ENCODE assay signal across 11 mouse cellular contexts in the genomic region with DNA sequence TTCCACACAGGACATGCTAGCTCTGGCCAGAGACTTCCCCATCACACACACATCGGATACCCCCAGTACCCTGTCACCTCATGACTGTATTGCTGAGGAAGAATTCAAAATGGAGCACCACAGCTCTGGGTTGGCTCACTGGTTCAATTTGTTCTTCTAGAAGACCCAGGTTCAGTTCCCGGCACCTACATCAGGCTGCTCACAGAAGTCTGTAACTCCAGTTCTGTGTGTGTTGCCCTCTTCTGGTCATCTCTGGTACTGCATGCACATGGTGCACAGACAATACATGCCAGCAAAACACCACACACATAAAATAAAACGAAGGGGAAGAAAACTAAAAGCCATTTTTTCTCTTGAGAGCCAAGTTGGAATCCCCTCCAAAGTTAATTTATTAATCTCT. TPM values are rescaled to one million over a fixed set of nuclear protein-coding genes. Genes with fewer than 3 reads are reported as not detected.
DNase-seq lines count a peak whose midpoint lies in the region; ATAC-seq and TF ChIP-seq lines count a peak whose summit lies in the region.
"Had no signal": no experiment of that assay in that cellular context is flagged by ENCODE, and none has a peak within 500 bp of the region (broad histone marks: within the 10 kb centered on the region; RNA-seq: fewer than 3 reads in every experiment).

No protein-coding gene starts in this region.

- intact Hi-C loops in heart, adult 2 months (cut with DNase I): no loop called here
- intact Hi-C loops in heart, postnatal 25 days (cut with DNase I): no loop called here

- no peak overlapping the region for H3K4me3 ChIP-seq in heart, adult 2 months
- no peak overlapping the region for H3K4me3 ChIP-seq in stomach, postnatal 0 days (ENCODE audit: low read depth, low read length)

- H3K27ac ChIP-seq in heart, adult 2 months: no peak overlapping the region
- no peak overlapping the region for H3K27ac ChIP-seq in stomach, postnatal 0 days (replicated peaks)

- no peak for TF ChIP-seq POLR2A in heart, adult 2 months (IDR thresholded peaks at IDR 0.05; ENCODE audit: insufficient read depth, low read depth, low read length)

- H3K4me2 ChIP-seq in stomach, postnatal 0 days (replicated peaks; ENCODE audit: low read depth): no peak overlapping the region

- no peak for DNase-seq in heart, adult 2 months
- no peak for DNase-seq in heart, postnatal 25 days (ENCODE audit: low spot score)
- peak; percentile 44 for DNase-seq in retina, postnatal 1 day
- DNase-seq in retina, embryonic 14.5 days (ENCODE audit: low spot score): no peak
- DNase-seq in ZHBTc4 (ENCODE audit: low read depth, low spot score): peak; percentile 81
- DNase-seq in stomach, postnatal 0 days (ENCODE audit: low spot score): no peak
- no peak for DNase-seq in embryo, embryonic 9.5 days (ENCODE audit: extremely low spot score)
- DNase-seq in neural tube, embryonic 10.5 days (ENCODE audit: extremely low spot score, low spot score): no peak

- TF ChIP-seq CTCF in heart, adult 2 months (IDR thresholded peaks at IDR 0.05): peak; percentile 71
- peak; percentile 68 for TF ChIP-seq CTCF in stomach, postnatal 0 days (IDR thresholded peaks at IDR 0.05; ENCODE audit: low read depth)

- no peaks in the 10 kb centered on the region for H3K79me2 ChIP-seq in heart, adult 2 months (replicated peaks; ENCODE audit: control insufficient read depth, insufficient read depth, low read length)

- no peaks in the 10 kb centered on the region for H3K27me3 ChIP-seq in heart, adult 2 months (ENCODE audit: control insufficient read depth, insufficient read depth, low read length)
- H3K27me3 ChIP-seq in stomach, postnatal 0 days (ENCODE audit: control insufficient read depth, insufficient read depth, low read length): no peaks in the 10 kb centered on the region

- no peaks in the 10 kb centered on the region for H3K36me3 ChIP-seq in heart, adult 2 months (ENCODE audit: control insufficient read depth, insufficient read depth, low read length)
- no peaks in the 10 kb centered on the region; the same call in none of the 2 replicates for H3K36me3 ChIP-seq in stomach, postnatal 0 days (ENCODE audit: control insufficient read depth, insufficient read depth, low read length)

- no peak for ATAC-seq in stomach, postnatal 0 days (ENCODE audit: low FRiP score, low TSS enrichment)

- H3K9ac ChIP-seq in heart, adult 2 months (ENCODE audit: low read depth, low read length): no peak overlapping the region
- H3K9ac ChIP-seq in stomach, postnatal 0 days (ENCODE audit: low read length): no peak overlapping the region

- no peak for TF ChIP-seq EP300 in heart, adult 2 months (IDR thresholded peaks at IDR 0.05; ENCODE audit: insufficient read depth, low read depth, low read length)
- TF ChIP-seq EP300 in stomach, postnatal 0 days (optimal IDR thresholded peaks at IDR 0.05): no peak

- no peaks in the 10 kb centered on the region for H3K4me1 ChIP-seq in heart, adult 2 months (ENCODE audit: control insufficient read depth, insufficient read depth, low read length)
- H3K4me1 ChIP-seq in stomach, postnatal 0 days (replicated peaks; ENCODE audit: control insufficient read depth, insufficient read depth): no peaks in the 10 kb centered on the region

- WGBS in heart, adult 2 months: 84% methylated on average over 3 of the region's 3 CpGs
- 84% methylated on average over 3 of the region's 3 CpGs for WGBS in stomach, postnatal 0 days

- H3K9me3 ChIP-seq in stomach, postnatal 0 days (ENCODE audit: control insufficient read depth, low read length): no peaks in the 10 kb centered on the region

RNA-seq across cellular contexts. Expression of gene Plaur, which starts 6.8 kb away (rescaled TPM):
- 1 to 10 TPM; 3.3 to 3.6 TPM for total RNA-seq in heart, adult 2 months (2021)
- polyA plus RNA-seq in heart, adult 2 months (2012; rRNA removed): 4.2 and 5.0 TPM in 2 replicates
- total RNA-seq in heart, postnatal 25 days (2021): 1 to 10 TPM; 2.1 to 2.2 TPM
- 26.8 and 28.8 TPM in 2 replicates for polyA plus RNA-seq in stomach, postnatal 0 days (2015; fragmentation: Nextera tagmentation; extraction: Ambion mirVana)

RNA-seq across cellular contexts. Expression of gene Cadm4, which starts 12.7 kb away (rescaled TPM):
- total RNA-seq in heart, adult 2 months (2021): 10 to 100 TPM; 14.0 to 14.7 TPM
- polyA plus RNA-seq in heart, adult 2 months (2012; rRNA removed): 17.0 and 20.4 TPM in 2 replicates
- 10 to 100 TPM; 13.1 to 13.9 TPM for total RNA-seq in heart, postnatal 25 days (2021)
- 3.4 and 4.5 TPM in 2 replicates for polyA plus RNA-seq in stomach, postnatal 0 days (2015; fragmentation: Nextera tagmentation; extraction: Ambion mirVana)

RNA-seq across cellular contexts. Expression of gene Irgc1, which starts 17.0 kb away (rescaled TPM):
- not detected for total RNA-seq in heart, adult 2 months (2021)
- polyA plus RNA-seq in heart, adult 2 months (2012; rRNA removed): 0.67 and 0.88 TPM in 2 replicates
- total RNA-seq in heart, postnatal 25 days (2021): not detected
- 0.05 and 0.10 TPM in 2 replicates for polyA plus RNA-seq in stomach, postnatal 0 days (2015; fragmentation: Nextera tagmentation; extraction: Ambion mirVana)
- total RNA-seq: gastrocnemius, adult 18-20 months had no signal
- polyA plus RNA-seq: hindbrain, embryonic 11.5 days; limb, embryonic 11.5 days had no signal

RNA-seq across cellular contexts. Expression of gene Zfp428, which starts 37.7 kb away (rescaled TPM):
- total RNA-seq in heart, adult 2 months (2021): 10 to 100 TPM; 14.5 to 14.9 TPM
- 12.3 and 28.7 TPM in 2 replicates for polyA plus RNA-seq in heart, adult 2 months (2012; rRNA removed)
- 10 to 100 TPM; 15.1 to 15.6 TPM for total RNA-seq in heart, postnatal 25 days (2021)
- 13.6 and 15.8 TPM in 2 replicates for polyA plus RNA-seq in stomach, postnatal 0 days (2015; fragmentation: Nextera tagmentation; extraction: Ambion mirVana)

RNA-seq across cellular contexts. Expression of gene AC161166.1, which starts 43.1 kb away (rescaled TPM):
- total RNA-seq in heart, adult 2 months (2021): not detected
- polyA plus RNA-seq in heart, adult 2 months (2012; rRNA removed): 0.04 TPM in 1 of 2 replicates, not detected in the other
- not detected for total RNA-seq in heart, postnatal 25 days (2021)
- 0.07 and 0.10 TPM in 2 replicates for polyA plus RNA-seq in stomach, postnatal 0 days (2015; fragmentation: Nextera tagmentation; extraction: Ambion mirVana)
- total RNA-seq: gastrocnemius, adult 18-20 months had no signal

Comparison
In these comparisons a context has a peak if more than half of its experiments do, and no peak if none do; other contexts are left out.
1. DNase-seq: peak in retina, postnatal 1 day (single experiment) and ZHBTc4 (single experiment); none in heart, adult 2 months (0 of 2), heart, postnatal 25 days (single experiment), retina, embryonic 14.5 days (single experiment), stomach, postnatal 0 days (single experiment), embryo, embryonic 9.5 days (single experiment) and neural tube, embryonic 10.5 days (single experiment).